Mouse (Mus musculus) heart, postnatal 14 days (tissue): ENCODE data around the gene Pcyt1a. TPM values are rescaled to one million over a fixed set of nuclear protein-coding genes. Genes with fewer than 3 reads are reported as not detected.

Source experiments
- DNase-seq, 2 experiments: peaks; one replicate each; pipeline ENCODE4 v3.0.0; 2021 to 2022
- intact Hi-C: fragments of 180-260 bp; cut with DNase I; formaldehyde crosslinking; loops from one replicate; pipeline ENCODE4 v1.15.1; 2025
- total RNA-seq, 2 experiments: library from RNA; stranded (reverse); gene quantifications; 2 replicates each; pipeline ENCODE4 v1.2.3; 2021

Gene Pcyt1a
- total RNA-seq, 2 experiments from 2014 or later = 106 to 108 TPM

- DNase-seq = peak; percentile 67 to 71
- intact Hi-C loops = no loop called here
Measured at GRCm38 (mm10) chr16:32523462-32524243, 92.9 kb downstream of the Pcyt1a start.

- intact Hi-C loops = no loop called here
- peak in 1 of 2 experiments; percentile 22 for DNase-seq
Measured at GRCm38 (mm10) chr16:32524244-32524615, 93.5 kb downstream of the Pcyt1a start.

Other genes starting within 250 kb of the Pcyt1a start
- 10 to 100 TPM; 12.9 to 13.3 TPM for gene Fbxo45, start 183.8 kb upstream of the Pcyt1a start, total RNA-seq
- 1 to 10 TPM; 6.8 to 7.6 TPM for gene Wdr53, start 183.7 kb upstream of the Pcyt1a start, total RNA-seq
- gene Smco1, start 159.5 kb upstream of the Pcyt1a start, total RNA-seq = 10 to 100 TPM; 19.6 to 23.1 TPM
- gene Rnf168, start 153.5 kb upstream of the Pcyt1a start, total RNA-seq = 10 to 100 TPM; 15.2 to 15.7 TPM
- 10 to 100 TPM; 35.4 to 39.2 TPM for gene Ubxn7, start 98.7 kb upstream of the Pcyt1a start, total RNA-seq
- gene Tm4sf19, start 30.4 kb upstream of the Pcyt1a start, total RNA-seq = not detected
- gene Tctex1d2, start 11.2 kb upstream of the Pcyt1a start, total RNA-seq = 1 to 10 TPM; 5.7 to 6.0 TPM
- gene Slc51a, start 57.0 kb downstream of the Pcyt1a start, total RNA-seq = 1 to 10 TPM; 2.3 TPM
- gene Zdhhc19, start 65.3 kb downstream of the Pcyt1a start, total RNA-seq = not detected
- 100 to 1,000 TPM; 273 to 386 TPM for gene Tfrc, start 178.0 kb downstream of the Pcyt1a start, total RNA-seq
- gene Tnk2, start 213.0 kb downstream of the Pcyt1a start, total RNA-seq = 10 to 100 TPM; 24.1 to 26.7 TPM